Mouse (Mus musculus): ENCODE results near the gene Tulp2. TPM values are rescaled to one million over a fixed set of nuclear protein-coding genes. Genes with fewer than 3 reads are reported as not detected.
"Not testable (repeated sequence)": the region's sequence is repeated elsewhere in the genome, so short reads cannot be mapped to it uniquely, and the experiment has no call there.

The Tulp2 gene
- total RNA-seq, 2 experiments from 2014 or later: 0.30 TPM; not detected in 1

- H3K27ac ChIP-seq: no peak overlapping the region
- intact Hi-C loops (cut with DNase I): loop anchor here (2.0 to 5.0 kb wide), 2 partner anchors 45 to 84 kb away; no protein-coding TSS in a partner anchor
- DNase-seq (ENCODE audit: extremely low spot score in 1 of 2, low spot score in 2 of 2): peak; percentile 52 to 61
- peak; percentile 65 for TF ChIP-seq CTCF (IDR thresholded peaks at IDR 0.05)
- H3K4me3 ChIP-seq: no peak overlapping the region
These were observed 4.7 kb upstream of the Tulp2 start for GRCm38 (mm10) chr7:45477003-45477402.

- intact Hi-C loops (cut with DNase I): loop anchor here (5.0 kb wide), 1 partner anchor 44 kb away; no protein-coding TSS in a partner anchor
- H3K4me3 ChIP-seq: no peak overlapping the region
- H3K27ac ChIP-seq: no peak overlapping the region
- TF ChIP-seq CTCF (IDR thresholded peaks at IDR 0.05): no peak
- no peak for DNase-seq (ENCODE audit: extremely low spot score in 1 of 2, low spot score in 2 of 2)
These were observed 2.9 kb upstream of the Tulp2 start for GRCm38 (mm10) chr7:45478774-45479173.

- intact Hi-C loops (cut with DNase I); H3K4me3 ChIP-seq; DNase-seq (ENCODE audit: extremely low spot score in 1 of 2, low spot score in 2 of 2); H3K27ac ChIP-seq: not testable (repeated sequence)
These were observed 1.4 kb upstream of the Tulp2 start for GRCm38 (mm10) chr7:45480310-45480709.

- intact Hi-C loops (cut with DNase I): no loop called here
- Histone ChIP-seq H3K27ac (no peak overlapping the region), H3K4me3 (no peak overlapping the region)
- no peak for TF ChIP-seq CTCF (IDR thresholded peaks at IDR 0.05)
- no peak for DNase-seq (ENCODE audit: extremely low spot score in 1 of 2, low spot score in 2 of 2)
These were observed 489 bp downstream of the Tulp2 start for GRCm38 (mm10) chr7:45482166-45482565.

GRCm38 (mm10) chr7:45484985-45485384 is 3.3 kb downstream of the Tulp2 start:
- H3K4me3 ChIP-seq; intact Hi-C loops (cut with DNase I); H3K27ac ChIP-seq; DNase-seq (ENCODE audit: extremely low spot score in 1 of 2, low spot score in 2 of 2): not testable (repeated sequence)

- intact Hi-C loops (cut with DNase I): no loop called here
- Histone ChIP-seq H3K27ac (no peak overlapping the region), H3K4me3 (no peak overlapping the region)
- TF ChIP-seq CTCF (IDR thresholded peaks at IDR 0.05): no peak
- DNase-seq (ENCODE audit: extremely low spot score in 1 of 2, low spot score in 2 of 2): no peak
These were observed 4.5 kb downstream of the Tulp2 start for GRCm38 (mm10) chr7:45486158-45486557.

GRCm38 (mm10) chr7:45486761-45487415 is 5.2 kb downstream of the Tulp2 start, which contains the start of gene Gm45808:
Gene Gm45808, minus strand, starts transcription at chr7:45486811.
- intact Hi-C loops (cut with DNase I): no loop called here
- no peak for DNase-seq (ENCODE audit: extremely low spot score in 1 of 2, low spot score in 2 of 2)
- no peak within 1 kb of the TSS for H3K27ac ChIP-seq
- H3K4me3 ChIP-seq: no peak within 1 kb of the TSS
- no peak for TF ChIP-seq CTCF (IDR thresholded peaks at IDR 0.05)

- Histone ChIP-seq H3K27ac (no peak overlapping the region), H3K4me3 (no peak overlapping the region)
- intact Hi-C loops (cut with DNase I): no loop called here
- TF ChIP-seq CTCF (IDR thresholded peaks at IDR 0.05): no peak
- DNase-seq (ENCODE audit: extremely low spot score in 1 of 2, low spot score in 2 of 2): no peak
These were observed 6.2 kb downstream of the Tulp2 start for GRCm38 (mm10) chr7:45487861-45488292.

GRCm38 (mm10) chr7:45488293-45489204 is 6.9 kb downstream of the Tulp2 start, which contains the start of gene Dhdh:
Gene Dhdh, minus strand, starts transcription at chr7:45488805.
- peak within 1 kb of the TSS; percentile 54 for H3K4me3 ChIP-seq
- DNase-seq (ENCODE audit: extremely low spot score in 1 of 2, low spot score in 2 of 2): peak; percentile 35 to 42
- H3K27ac ChIP-seq: peak within 1 kb of the TSS; percentile 79
- intact Hi-C loops (cut with DNase I): no loop called here
- TF ChIP-seq CTCF (IDR thresholded peaks at IDR 0.05): no peak

GRCm38 (mm10) chr7:45489578-45489977 is 7.9 kb downstream of the Tulp2 start:
- intact Hi-C loops (cut with DNase I): no loop called here
- no peak overlapping the region for H3K27ac ChIP-seq
- TF ChIP-seq CTCF (IDR thresholded peaks at IDR 0.05): no peak
- H3K4me3 ChIP-seq: no peak overlapping the region
- DNase-seq (ENCODE audit: extremely low spot score in 1 of 2, low spot score in 2 of 2): no peak

- intact Hi-C loops (cut with DNase I): no loop called here
- H3K27ac ChIP-seq: no peak overlapping the region
- TF ChIP-seq CTCF (IDR thresholded peaks at IDR 0.05): no peak
- H3K4me3 ChIP-seq: no peak overlapping the region
- peak in 1 of 2 experiments; percentile 22 for DNase-seq (ENCODE audit: extremely low spot score in 1 of 2, low spot score in 2 of 2)
These were observed 9.1 kb downstream of the Tulp2 start for GRCm38 (mm10) chr7:45490822-45491221.

- intact Hi-C loops (cut with DNase I): no loop called here
- Histone ChIP-seq H3K4me3 (no peak overlapping the region), H3K27ac (no peak overlapping the region)
- no peak for DNase-seq (ENCODE audit: extremely low spot score in 1 of 2, low spot score in 2 of 2)
- TF ChIP-seq CTCF (IDR thresholded peaks at IDR 0.05): no peak
These were observed 9.6 kb downstream of the Tulp2 start for GRCm38 (mm10) chr7:45491264-45491663.

All from left cerebral cortex, adult 2 months (tissue).